Mouse (Mus musculus) heart, postnatal 0 days (tissue): ENCODE results near the gene Tpcn1.

Experiments
- CTCF ChIP-seq: IDR thresholded peaks from 2 replicates; pipeline ENCODE4 v1.5.1; 2016; ENCODE audit warnings: antibody characterized with exemption, control low read depth, low read depth
- EP300 ChIP-seq: IDR thresholded peaks from 2 replicates; pipeline ENCODE4 v1.6.1; 2016; ENCODE audit warnings: antibody characterized with exemption, low read depth

DNA sequence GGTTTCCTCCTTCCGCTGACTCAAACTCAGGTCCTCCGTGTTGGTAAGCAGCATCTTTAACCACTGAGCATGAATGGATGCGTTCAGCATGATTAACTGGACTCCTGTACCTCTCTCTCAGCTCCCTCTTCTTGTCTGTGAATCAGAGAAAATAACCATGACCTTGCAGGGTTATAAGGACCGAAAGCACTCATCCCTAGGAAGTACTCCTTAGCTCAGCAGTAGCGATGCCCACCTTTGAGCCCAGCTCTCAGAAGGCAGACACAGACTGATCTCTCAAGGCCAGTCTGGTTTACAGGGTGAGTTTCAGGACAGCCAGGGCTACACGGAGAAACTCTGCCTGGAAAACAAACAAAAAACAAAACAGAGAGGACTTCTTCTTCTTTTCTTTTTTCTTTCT is 6.0 kb upstream of the Tpcn1 start:
- TF ChIP-seq CTCF = no peak
- TF ChIP-seq EP300 = no peak
